Mouse (Mus musculus) lung, postnatal 0 days (tissue): ENCODE measurements around the gene Rnasek.

Experiments used
- CTCF ChIP-seq: IDR thresholded peaks from 2 replicates; pipeline ENCODE4 v1.5.1; 2016; ENCODE audit warnings: antibody characterized with exemption, mild to moderate bottlenecking
- EP300 ChIP-seq: IDR thresholded peaks from 2 replicates; pipeline ENCODE4 v1.6.1; 2016; ENCODE audit warnings: antibody characterized with exemption, mild to moderate bottlenecking, control low read depth

GRCm38 (mm10) chr11:70212423-70212822 lies 27.2 kb downstream of the Rnasek start, which contains the start of gene Slc16a11:
- TF ChIP-seq CTCF (no peak), EP300 (no peak)
